Mouse (Mus musculus): ENCODE measurements around the gene Smim4. TPM values are rescaled to one million over a fixed set of nuclear protein-coding genes. Genes with fewer than 3 reads are reported as not detected.

Smim4 gene
- 183 and 200 TPM in 2 replicates for total RNA-seq (2014; fragmentation: Nextera tagmentation)
- 85.5 and 91.3 TPM in 2 replicates for total RNA-seq (2017)

GRCm38 (mm10) chr14:31128826-31129219 is at the start of gene Smim4:
Smim4 (minus strand) TSS chr14:31128956.
- peak; percentile 76 for ATAC-seq (replicated peaks; ENCODE audit: poor library complexity, severe bottlenecking)

GRCm38 (mm10) chr14:31177715-31178114 is 49.0 kb upstream of the Smim4 start:
- no peak for ATAC-seq (replicated peaks; ENCODE audit: poor library complexity, severe bottlenecking)

- no peak for ATAC-seq (replicated peaks; ENCODE audit: poor library complexity, severe bottlenecking)
Measured at GRCm38 (mm10) chr14:31177287-31177686, 48.5 kb upstream of the Smim4 start.

GRCm38 (mm10) chr14:31173537-31173936 is 44.8 kb upstream of the Smim4 start:
- ATAC-seq (replicated peaks; ENCODE audit: poor library complexity, severe bottlenecking): no peak

GRCm38 (mm10) chr14:31172781-31173455 is 44.2 kb upstream of the Smim4 start:
- ATAC-seq (replicated peaks; ENCODE audit: poor library complexity, severe bottlenecking): no peak

- ATAC-seq (replicated peaks; ENCODE audit: poor library complexity, severe bottlenecking): no peak
Measured at GRCm38 (mm10) chr14:31171821-31172220, 43.1 kb upstream of the Smim4 start.

- ATAC-seq (replicated peaks; ENCODE audit: poor library complexity, severe bottlenecking): no peak
Measured at GRCm38 (mm10) chr14:31171386-31171785, 42.6 kb upstream of the Smim4 start.

GRCm38 (mm10) chr14:31170963-31171362 is 42.2 kb upstream of the Smim4 start:
- ATAC-seq (replicated peaks; ENCODE audit: poor library complexity, severe bottlenecking): no peak

GRCm38 (mm10) chr14:31169508-31169907 is 40.8 kb upstream of the Smim4 start:
- ATAC-seq (replicated peaks; ENCODE audit: poor library complexity, severe bottlenecking): no peak

- peak; percentile 8; the same call in 1 of the 2 replicates for ATAC-seq (replicated peaks; ENCODE audit: poor library complexity, severe bottlenecking)
Measured at GRCm38 (mm10) chr14:31168425-31168824, 39.7 kb upstream of the Smim4 start, which contains the start of gene Stab1. Stab1 (minus strand) TSS chr14:31168641.

GRCm38 (mm10) chr14:31166827-31167226 is 38.1 kb upstream of the Smim4 start:
- ATAC-seq (replicated peaks; ENCODE audit: poor library complexity, severe bottlenecking): no peak

GRCm38 (mm10) chr14:31165991-31166630 is 37.4 kb upstream of the Smim4 start:
- ATAC-seq (replicated peaks; ENCODE audit: poor library complexity, severe bottlenecking): peak; percentile 88

- no peak for ATAC-seq (replicated peaks; ENCODE audit: poor library complexity, severe bottlenecking)
Measured at GRCm38 (mm10) chr14:31165458-31165857, 36.7 kb upstream of the Smim4 start.

GRCm38 (mm10) chr14:31165010-31165409 is 36.3 kb upstream of the Smim4 start:
- ATAC-seq (replicated peaks; ENCODE audit: poor library complexity, severe bottlenecking): no peak

GRCm38 (mm10) chr14:31164067-31164466 is 35.3 kb upstream of the Smim4 start:
- ATAC-seq (replicated peaks; ENCODE audit: poor library complexity, severe bottlenecking): no peak

GRCm38 (mm10) chr14:31161638-31162037 is 32.9 kb upstream of the Smim4 start:
- ATAC-seq (replicated peaks; ENCODE audit: poor library complexity, severe bottlenecking): no peak

GRCm38 (mm10) chr14:31161191-31161590 is 32.4 kb upstream of the Smim4 start:
- no peak for ATAC-seq (replicated peaks; ENCODE audit: poor library complexity, severe bottlenecking)

- ATAC-seq (replicated peaks; ENCODE audit: poor library complexity, severe bottlenecking): peak; percentile 86
Measured at GRCm38 (mm10) chr14:31160196-31161150, 31.7 kb upstream of the Smim4 start.

GRCm38 (mm10) chr14:31145694-31146093 is 16.9 kb upstream of the Smim4 start:
- no peak for ATAC-seq (replicated peaks; ENCODE audit: poor library complexity, severe bottlenecking)

- ATAC-seq (replicated peaks; ENCODE audit: poor library complexity, severe bottlenecking): no peak
Measured at GRCm38 (mm10) chr14:31141011-31141410, 12.3 kb upstream of the Smim4 start.

GRCm38 (mm10) chr14:31140141-31140540 is 11.4 kb upstream of the Smim4 start:
- ATAC-seq (replicated peaks; ENCODE audit: poor library complexity, severe bottlenecking): no peak

All from granulocyte monocyte progenitor cell, adult 5-6 weeks (primary cell).